Mouse (Mus musculus) inflammation-experienced regulatory T-cells (primary cell): ENCODE data around the gene N4bp2. TPM values are rescaled to one million over a fixed set of nuclear protein-coding genes. Genes with fewer than 3 reads are reported as not detected.

Experiments used
- polyA plus RNA-seq, 2 experiments: library from polyadenylated mRNA; unstranded; fragments of 100-300 nt; shearing (Covaris generic); gene quantifications; one replicate each; pipeline ENCODE4 v1.2.1; 2017

N4bp2 gene
- polyA plus RNA-seq: 10 to 100 TPM in 1 of 2 experiments, 1 to 10 TPM in 1; 8.8 to 13.1 TPM

DNA sequence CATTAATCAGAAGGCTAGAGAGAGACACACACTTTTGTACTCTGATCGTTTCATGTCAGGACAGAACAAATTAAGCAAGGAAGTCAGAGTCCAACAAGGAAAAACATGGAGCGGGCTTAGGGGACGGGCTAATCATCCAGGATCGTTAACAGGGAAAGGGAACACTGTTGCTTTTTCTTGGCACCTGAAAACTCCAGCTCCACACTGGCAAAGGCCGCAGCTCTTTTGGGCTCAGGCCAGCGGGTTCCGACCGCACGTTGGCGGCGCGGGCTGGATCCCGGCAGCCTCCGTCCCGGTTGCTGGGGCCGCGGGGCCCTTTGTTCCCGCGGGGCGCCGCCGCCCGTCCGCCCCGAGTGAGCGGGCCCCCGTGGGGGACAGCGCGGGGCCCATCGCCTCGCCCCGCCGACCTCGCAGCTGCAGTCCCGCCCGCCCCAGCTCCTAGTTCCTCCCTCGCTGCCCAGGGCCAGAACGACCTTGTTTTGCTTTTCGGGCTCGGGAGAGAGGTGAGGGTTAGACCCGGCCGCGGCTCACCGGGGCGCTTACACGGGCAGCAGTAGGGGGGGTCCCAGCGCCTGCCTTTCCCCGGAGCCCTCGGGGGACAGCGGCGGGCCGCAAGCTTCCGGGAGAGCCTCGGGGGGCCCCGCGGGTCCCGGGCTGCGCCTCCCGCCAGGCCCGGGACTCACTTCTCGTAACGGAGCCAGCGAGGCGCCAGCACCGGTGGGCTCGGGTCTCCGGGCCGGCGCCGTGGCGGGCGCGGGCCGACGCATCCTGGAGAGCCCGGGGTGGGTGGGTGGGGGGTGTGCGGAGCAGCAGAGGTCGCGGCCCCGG lies at the start of gene N4bp2:
Gene N4bp2, plus strand, starts transcription at position 434 of the 828 bp plus-strand sequence.

DNA sequence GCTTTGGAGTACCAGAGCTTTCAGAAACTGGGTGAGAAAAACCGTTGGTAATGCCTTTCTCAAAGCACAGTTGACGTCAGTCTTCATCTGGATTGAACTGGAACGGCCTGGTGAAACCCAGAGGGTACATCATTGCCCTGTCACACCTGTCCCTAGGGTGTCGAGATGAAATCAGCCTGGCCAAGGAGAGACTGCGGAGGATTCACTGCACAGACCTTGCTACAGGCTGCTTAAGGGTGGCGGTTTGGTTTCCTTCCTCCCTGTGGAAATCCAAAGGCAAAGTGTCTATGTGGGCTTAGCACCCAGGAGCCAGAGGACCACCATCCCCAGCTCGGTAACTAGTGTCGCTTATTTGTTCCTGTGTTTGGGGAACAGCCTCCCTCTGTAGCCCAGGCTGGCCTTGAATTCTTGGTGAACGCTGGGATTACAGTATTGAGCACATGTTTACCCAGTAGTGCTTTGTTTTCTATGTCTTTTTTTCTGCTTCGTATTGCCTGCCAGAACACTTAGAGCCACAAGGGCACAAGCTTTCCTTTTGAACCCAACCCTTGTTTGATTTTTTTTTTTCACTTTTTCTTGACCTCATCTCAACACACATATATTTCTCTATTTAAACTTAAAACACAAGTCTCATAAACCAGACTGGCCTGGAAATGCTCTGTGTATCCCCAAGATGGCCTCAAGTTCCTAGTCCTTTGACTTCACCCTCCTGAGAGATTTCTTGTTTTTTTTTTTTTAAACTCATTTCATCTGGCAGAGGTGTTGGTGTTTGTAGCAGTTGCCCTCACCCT lies 98.0 kb downstream of the N4bp2 start, which contains the start of gene Rhoh:
Gene Rhoh, plus strand, starts transcription at position 60 of the 791 bp plus-strand sequence.

Other genes starting within 250 kb of the N4bp2 start
- 100 to 1,000 TPM; 168 to 176 TPM for gene Smim14, start 226.3 kb upstream of the N4bp2 start, polyA plus RNA-seq
- 100 to 1,000 TPM in 1 of 2 experiments, 10 to 100 TPM in 1; 99.2 to 101 TPM for gene Ube2k, start 226.3 kb upstream of the N4bp2 start, polyA plus RNA-seq
- 100 to 1,000 TPM; 132 to 136 TPM for gene Pds5a, start 65.2 kb upstream of the N4bp2 start, polyA plus RNA-seq
- 100 to 1,000 TPM; 218 to 460 TPM for gene Rhoh, start 97.7 kb downstream of the N4bp2 start, polyA plus RNA-seq
- gene Chrna9, start 171.4 kb downstream of the N4bp2 start, polyA plus RNA-seq: 1 to 10 TPM; 1.1 to 2.6 TPM
- gene 9130230L23Rik, start 240.8 kb downstream of the N4bp2 start, polyA plus RNA-seq: 1 to 10 TPM in 1 of 2 experiments, under 1 TPM in 1; 0.74 to 7.7 TPM